Mouse (Mus musculus) intestine, embryonic 16.5 days (tissue): ENCODE measurements around the gene Ccdc12. TPM values are rescaled to one million over a fixed set of nuclear protein-coding genes. Genes with fewer than 3 reads are reported as not detected.
A peak's percentile ranks its signal among the peaks of the same experiment; 100 is the strongest.

Source experiments
- ATAC-seq: fragments of 200-750 bp; cut with Nextera tagmentation; 2 replicates; pipeline ENCODE4 v1.8.0; 2017; ENCODE audit warnings: moderate TSS enrichment, moderate library complexity
- H3K27ac ChIP-seq: fragments of 300-500 bp; sonication (generic); 2 replicates; pipeline ENCODE4 v1.5.1; 2014; ENCODE audit warnings: mild to moderate bottlenecking, low read length
- H3K27me3 ChIP-seq: fragments of 300-500 bp; sonication (generic); replicated peaks from 2 replicates; pipeline ENCODE4 v1.6.1; 2014; ENCODE audit warnings: low read length, control low read depth, mixed read lengths; ENCODE audit not compliant: control insufficient read depth, insufficient read depth
- H3K36me3 ChIP-seq: fragments of 300-500 bp; sonication (generic); 2 replicates; pipeline ENCODE4 v1.6.1; 2014; ENCODE audit warnings: low read length, control low read depth; ENCODE audit not compliant: control insufficient read depth, insufficient read depth
- H3K4me1 ChIP-seq: fragments of 300-500 bp; sonication (generic); 2 replicates; pipeline ENCODE4 v1.6.1; 2014; ENCODE audit warnings: low read length, control low read depth, mixed read lengths; ENCODE audit not compliant: control insufficient read depth, insufficient read depth
- H3K4me2 ChIP-seq: fragments of 300-500 bp; sonication (generic); 2 replicates; pipeline ENCODE4 v1.6.1; 2014; ENCODE audit warnings: low read depth, low read length, control low read depth
- H3K4me3 ChIP-seq: fragments of 300-500 bp; sonication (generic); 2 replicates; pipeline ENCODE4 v1.5.1; 2014; ENCODE audit warnings: mild to moderate bottlenecking, low read length
- H3K9ac ChIP-seq: fragments of 300-500 bp; sonication (generic); 2 replicates; pipeline ENCODE4 v1.6.1; 2014; ENCODE audit warnings: low read depth, low read length
- H3K9me3 ChIP-seq: fragments of 300-500 bp; sonication (generic); 2 replicates; pipeline ENCODE4 v1.6.1; 2016; ENCODE audit warnings: low read length, control low read depth; ENCODE audit not compliant: control insufficient read depth
- WGBS: fragments of 180-500 bp; shearing (Covaris S2); extraction: QIAGEN DNeasy Blood & Tissue Kit; methylation state at CpG from one replicate; pipeline ENCODE4 v1.1.7; 2014; 5-methylcytosine and 5-hydroxymethylcytosine counted together
- polyA plus RNA-seq: library from polyadenylated mRNA; unstranded; fragments of >200 nt; fragmentation: Nextera tagmentation; extraction: Ambion mirVana; gene quantifications from 2 replicates; pipeline ENCODE4 v1.2.1, GENCODE M21; 2015

Ccdc12 gene
- polyA plus RNA-seq, 1 experiment from 2014 or later, result 188 TPM

DNA sequence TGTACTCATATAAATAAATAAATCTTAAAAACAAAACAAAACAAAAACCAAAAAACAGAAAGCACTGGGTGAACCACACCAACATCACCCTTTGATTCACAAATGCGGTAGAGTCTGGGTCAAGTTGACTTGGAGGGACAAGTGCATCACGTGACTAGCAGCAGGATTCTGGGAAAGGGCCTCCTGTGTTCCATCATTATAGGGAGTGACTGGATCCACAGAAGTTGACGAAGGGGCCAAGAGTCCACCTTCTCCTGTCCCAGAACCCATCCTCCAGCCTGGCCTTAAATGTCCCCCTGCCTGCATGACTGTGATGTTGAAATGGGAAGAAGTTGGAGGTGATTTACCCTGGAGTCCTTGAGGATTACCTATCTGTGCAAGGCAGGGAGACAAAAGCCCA, 62.5 kb downstream of the Ccdc12 start:
- no peak overlapping the region for H3K27ac ChIP-seq
- WGBS, result 73% methylated on average over 3 of the region's 3 CpGs
- no peaks in the 10 kb centered on the region for H3K9me3 ChIP-seq
- peaks cover 10% of the 10 kb centered on the region for H3K4me1 ChIP-seq
- no peak overlapping the region for H3K4me2 ChIP-seq
- no peak overlapping the region for H3K9ac ChIP-seq
- H3K27me3 ChIP-seq, result no peaks in the 10 kb centered on the region
- no peak for ATAC-seq
- H3K36me3 ChIP-seq, result peaks cover 9% of the 10 kb centered on the region; the same call in 1 of the 2 replicates
- no peak overlapping the region for H3K4me3 ChIP-seq

DNA sequence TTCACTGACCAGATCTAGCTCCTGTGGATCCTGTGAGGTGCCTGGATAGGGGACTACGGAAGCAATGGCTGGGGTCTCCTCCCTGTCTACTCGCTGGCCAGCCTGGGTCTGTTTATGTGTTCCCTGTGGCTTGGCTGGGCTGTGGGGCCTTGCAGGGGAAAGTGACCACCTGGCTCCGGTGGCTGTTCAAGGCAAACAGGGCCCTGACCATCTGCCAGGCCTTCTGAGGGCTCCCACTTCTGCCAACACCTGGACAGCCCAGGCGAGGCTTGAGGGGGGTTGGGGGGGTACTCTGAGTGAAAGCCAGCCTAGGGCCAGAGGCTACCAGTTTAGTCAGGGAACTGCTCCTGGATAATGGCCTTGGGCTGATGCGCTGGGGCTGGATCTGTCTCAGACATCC, 63.7 kb downstream of the Ccdc12 start:
- Histone ChIP-seq H3K9me3 (no peaks in the 10 kb centered on the region), H3K9ac (no peak overlapping the region), H3K4me1 (0 out of 2 replicates have a peak, but pooled peaks cover 5% of the 10 kb centered on the region), H3K36me3 (peaks cover 14% of the 10 kb centered on the region; the same call in 1 of the 2 replicates), H3K27me3 (no peaks in the 10 kb centered on the region), H3K27ac (no peak overlapping the region), H3K4me2 (no peak overlapping the region), H3K4me3 (no peak overlapping the region)
- ATAC-seq, result no peak
- WGBS, result 53% methylated on average over 5 of the region's 5 CpGs

DNA sequence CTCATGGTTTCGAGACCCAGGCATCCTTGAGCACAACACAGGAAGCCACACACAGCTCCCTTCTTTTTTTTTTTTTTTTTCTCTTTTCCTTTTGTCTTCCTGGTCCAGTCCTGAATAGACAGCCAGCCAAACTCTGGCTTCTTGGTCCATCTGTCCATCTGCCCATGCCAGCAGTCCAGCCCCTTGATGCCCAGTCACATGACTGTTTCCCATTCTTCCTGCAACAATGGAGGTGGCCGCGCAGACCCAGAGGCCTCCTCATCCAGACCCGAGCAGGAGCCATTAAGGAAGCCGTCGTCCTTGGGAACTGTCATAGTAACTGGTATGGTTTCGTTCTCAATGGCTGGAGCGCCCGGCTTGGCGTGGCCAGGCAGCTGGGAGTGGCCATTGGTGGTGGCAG, 65.8 kb downstream of the Ccdc12 start:
- no peaks in the 10 kb centered on the region for H3K9me3 ChIP-seq
- no peak overlapping the region for H3K4me3 ChIP-seq
- no peak overlapping the region for H3K9ac ChIP-seq
- H3K27ac ChIP-seq, result no peak overlapping the region
- peaks cover 14% of the 10 kb centered on the region; the same call in 1 of the 2 replicates for H3K36me3 ChIP-seq
- no peak for ATAC-seq
- peaks cover 9% of the 10 kb centered on the region; the same call in 1 of the 2 replicates for H3K4me1 ChIP-seq
- no peaks in the 10 kb centered on the region; the same call in 1 of the 2 replicates for H3K27me3 ChIP-seq
- 87% methylated on average over 10 of the region's 10 CpGs for WGBS
- H3K4me2 ChIP-seq, result no peak overlapping the region

- no peak overlapping the region for H3K9ac ChIP-seq
- H3K4me1 ChIP-seq, result peaks cover 4% of the 10 kb centered on the region; the same call in 1 of the 2 replicates
- 31% methylated on average over 9 of the region's 9 CpGs for WGBS
- no peaks in the 10 kb centered on the region; the same call in 1 of the 2 replicates for H3K27me3 ChIP-seq
- no peak overlapping the region for H3K27ac ChIP-seq
- H3K9me3 ChIP-seq, result no peaks in the 10 kb centered on the region
- H3K4me3 ChIP-seq, result no peak overlapping the region
- 0 out of 2 replicates have a peak, but pooled peaks have one; percentile 17 for ATAC-seq
- peaks cover 14% of the 10 kb centered on the region; the same call in 1 of the 2 replicates for H3K36me3 ChIP-seq
- no peak overlapping the region for H3K4me2 ChIP-seq
Measured at GRCm38 (mm10) chr9:110725721-110726135, 69.4 kb downstream of the Ccdc12 start.

DNA sequence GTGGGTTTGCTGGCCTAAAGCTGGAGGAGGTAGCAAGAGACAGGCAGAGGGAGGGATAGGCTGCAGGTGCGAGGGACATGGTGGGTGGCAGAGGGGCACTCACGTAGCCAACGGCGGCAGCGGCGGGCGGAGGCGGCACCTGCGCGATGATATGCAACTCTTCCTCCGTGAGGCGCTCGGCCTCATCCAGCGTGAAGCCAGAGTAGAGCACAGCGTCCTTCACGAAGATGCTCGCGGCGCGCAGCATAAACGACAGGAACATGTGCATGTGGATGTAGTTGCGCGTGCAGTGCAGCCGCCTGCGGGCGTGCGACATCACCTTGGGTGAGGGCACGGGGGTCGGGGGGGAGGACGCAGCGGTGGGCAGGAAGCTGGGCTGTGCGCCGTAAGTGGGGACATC, 70.6 kb downstream of the Ccdc12 start:
- no peak overlapping the region for H3K4me3 ChIP-seq

DNA sequence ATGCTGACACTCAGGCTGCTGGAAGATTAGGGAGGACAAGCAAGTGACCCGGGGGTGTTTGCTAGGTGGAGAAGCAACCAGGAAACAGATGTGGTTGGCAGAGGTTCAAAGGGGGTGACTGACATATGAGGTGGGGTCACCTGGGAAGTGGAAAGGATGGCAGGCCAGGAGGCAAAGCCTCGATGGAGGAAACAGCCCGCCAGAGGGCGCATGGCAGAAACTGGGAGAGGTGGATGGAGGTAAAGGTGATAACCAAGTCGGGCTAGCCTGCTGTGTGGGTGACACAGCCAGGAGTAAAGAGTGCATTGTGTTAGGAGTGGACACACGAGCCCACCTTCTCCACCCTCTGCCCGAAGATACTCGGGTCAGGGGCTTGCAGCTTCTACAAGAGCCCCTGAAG, 73.5 kb downstream of the Ccdc12 start:
- no peak overlapping the region for H3K4me3 ChIP-seq
- no peaks in the 10 kb centered on the region for H3K9me3 ChIP-seq
- H3K9ac ChIP-seq, result no peak overlapping the region
- no peak overlapping the region for H3K27ac ChIP-seq
- no peak for ATAC-seq
- 17% methylated on average over 8 of the region's 8 CpGs for WGBS
- H3K36me3 ChIP-seq, result no peaks in the 10 kb centered on the region
- H3K4me2 ChIP-seq, result no peak overlapping the region
- peaks cover 30% of the 10 kb centered on the region for H3K4me1 ChIP-seq
- peaks cover 3% of the 10 kb centered on the region; the same call in 1 of the 2 replicates for H3K27me3 ChIP-seq

More for the DNA sequence above, 70.6 kb downstream of the Ccdc12 start:
- Histone ChIP-seq H3K4me2 (no peak overlapping the region), H3K4me1 (peaks cover 8% of the 10 kb centered on the region; the same call in 1 of the 2 replicates), H3K27me3 (peaks cover 3% of the 10 kb centered on the region; the same call in 1 of the 2 replicates), H3K9me3 (no peaks in the 10 kb centered on the region), H3K27ac (no peak overlapping the region), H3K9ac (no peak overlapping the region), H3K36me3 (peaks cover 14% of the 10 kb centered on the region; the same call in 1 of the 2 replicates)
- WGBS, result 45% methylated on average over 29 of the region's 33 CpGs
- no peak for ATAC-seq

DNA sequence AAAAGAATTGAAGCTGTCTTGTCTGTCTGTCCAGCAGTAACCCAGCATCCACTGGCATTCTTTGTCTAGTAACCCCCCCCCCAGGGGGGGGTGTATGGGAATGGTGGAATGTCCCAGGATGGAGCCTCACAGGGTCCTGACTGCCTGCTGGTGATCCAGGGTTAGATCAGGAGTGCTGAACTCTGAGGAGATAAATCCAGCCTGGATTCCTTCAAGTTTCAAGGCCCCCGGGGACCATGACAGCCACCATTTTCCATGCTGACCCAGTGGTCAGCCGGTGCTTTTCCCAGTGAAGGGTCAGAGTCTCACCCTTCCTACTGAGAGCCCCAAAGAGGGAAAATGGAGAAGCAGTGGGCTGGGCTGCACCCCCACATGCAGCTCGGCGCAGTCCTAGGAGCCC, 75.6 kb downstream of the Ccdc12 start:
- Histone ChIP-seq H3K4me2 (no peak overlapping the region), H3K27me3 (peaks cover 6% of the 10 kb centered on the region; the same call in 1 of the 2 replicates), H3K4me3 (no peak overlapping the region), H3K27ac (peak overlapping the region; percentile 35; the same call in 1 of the 2 replicates), H3K9me3 (no peaks in the 10 kb centered on the region), H3K36me3 (no peaks in the 10 kb centered on the region), H3K4me1 (peaks cover 35% of the 10 kb centered on the region), H3K9ac (0 out of 2 replicates have a peak overlapping the region, but pooled peaks have one; percentile 60)
- WGBS, result 55% methylated on average over 4 of the region's 4 CpGs
- ATAC-seq, result no peak

GRCm38 (mm10) chr9:110732623-110733022, 76.3 kb downstream of the Ccdc12 start:
- peak overlapping the region; percentile 49 for H3K4me3 ChIP-seq
- peak overlapping the region; percentile 88 for H3K4me2 ChIP-seq
- H3K27ac ChIP-seq, result peak overlapping the region; percentile 77
- H3K27me3 ChIP-seq, result 0 out of 2 replicates have a peak, but pooled peaks cover 6% of the 10 kb centered on the region
- H3K9ac ChIP-seq, result peak overlapping the region; percentile 60
- no peaks in the 10 kb centered on the region for H3K36me3 ChIP-seq
- H3K9me3 ChIP-seq, result no peaks in the 10 kb centered on the region
- ATAC-seq, result peak; percentile 96
- peaks cover 35% of the 10 kb centered on the region for H3K4me1 ChIP-seq
- WGBS, result under 1% methylated on average over 26 of the region's 26 CpGs

GRCm38 (mm10) chr9:110733102-110733501, 76.8 kb downstream of the Ccdc12 start:
- Histone ChIP-seq H3K4me3 (peak overlapping the region; percentile 49), H3K4me2 (peak overlapping the region; percentile 88), H3K4me1 (peaks cover 35% of the 10 kb centered on the region), H3K27me3 (0 out of 2 replicates have a peak, but pooled peaks cover 6% of the 10 kb centered on the region), H3K27ac (peak overlapping the region; percentile 77), H3K36me3 (no peaks in the 10 kb centered on the region), H3K9ac (peak overlapping the region; percentile 60), H3K9me3 (no peaks in the 10 kb centered on the region)
- ATAC-seq, result peak; percentile 24; the same call in 1 of the 2 replicates
- 9% methylated on average over 8 of the region's 8 CpGs for WGBS
